Mouse (Mus musculus) kidney, embryonic 15.5 days (tissue): ENCODE results near the gene Armc6. TPM values are rescaled to one million over a fixed set of nuclear protein-coding genes. Genes with fewer than 3 reads are reported as not detected.
A peak's percentile ranks its signal among the peaks of the same experiment; 100 is the strongest.

Source experiments
- ATAC-seq: fragments of 200-750 bp; cut with Nextera tagmentation; replicated peaks from 2 replicates; pipeline ENCODE4 v1.8.0; 2017; ENCODE audit warnings: moderate TSS enrichment; ENCODE audit not compliant: low FRiP score
- H3K27ac ChIP-seq: fragments of 300-500 bp; sonication (generic); 2 replicates; pipeline ENCODE4 v1.5.1; 2015; ENCODE audit warnings: mild to moderate bottlenecking, inconsistent platforms
- H3K27me3 ChIP-seq: fragments of 300-500 bp; sonication (generic); 2 replicates; pipeline ENCODE4 v1.6.1; 2015; ENCODE audit warnings: inconsistent platforms
- H3K36me3 ChIP-seq: fragments of 300-500 bp; sonication (generic); 2 replicates; pipeline ENCODE4 v1.6.1; 2015; ENCODE audit warnings: inconsistent platforms
- H3K4me1 ChIP-seq: fragments of 300-500 bp; sonication (generic); 2 replicates; pipeline ENCODE4 v1.6.1; 2015; ENCODE audit warnings: inconsistent platforms
- H3K4me2 ChIP-seq: fragments of 300-500 bp; sonication (generic); 2 replicates; pipeline ENCODE4 v1.6.1; 2015; ENCODE audit warnings: moderate library complexity, mild to moderate bottlenecking, inconsistent platforms
- H3K4me3 ChIP-seq: fragments of 300-500 bp; sonication (generic); replicated peaks from 2 replicates; pipeline ENCODE4 v1.5.1; 2015; ENCODE audit warnings: mild to moderate bottlenecking, inconsistent platforms
- H3K9ac ChIP-seq: fragments of 300-500 bp; sonication (generic); 2 replicates; pipeline ENCODE4 v1.6.1; 2015; ENCODE audit warnings: mild to moderate bottlenecking, inconsistent platforms
- H3K9me3 ChIP-seq: fragments of 300-500 bp; sonication (generic); replicated peaks from 2 replicates; pipeline ENCODE4 v1.6.1; 2016; ENCODE audit warnings: inconsistent platforms
- WGBS: fragments of 180-500 bp; shearing (Covaris S2); methylation state at CpG from one replicate; pipeline ENCODE4 v1.1.7; 2015; ENCODE audit warnings: mixed read lengths; 5-methylcytosine and 5-hydroxymethylcytosine counted together
- polyA plus RNA-seq: library from polyadenylated mRNA; unstranded; fragments of >200 nt; fragmentation: Nextera tagmentation; extraction: Ambion mirVana; gene quantifications from 2 replicates; pipeline ENCODE4 v1.2.1, GENCODE M21; 2015

The Armc6 gene
- polyA plus RNA-seq, 1 experiment from 2014 or later: 31.0 TPM

GRCm38 (mm10) chr8:70211275-70211674, 23.0 kb downstream of the Armc6 start:
- H3K4me3 ChIP-seq: peak overlapping the region; percentile 73
- no peaks in the 10 kb centered on the region for H3K27me3 ChIP-seq
- peak overlapping the region; percentile 68 for H3K9ac ChIP-seq
- WGBS: 84% methylated on average over 1 of the region's 1 CpGs
- H3K4me1 ChIP-seq: peaks cover 23% of the 10 kb centered on the region
- ATAC-seq: no peak
- peak overlapping the region; percentile 99 for H3K4me2 ChIP-seq
- no peak overlapping the region for H3K27ac ChIP-seq
- H3K36me3 ChIP-seq: no peaks in the 10 kb centered on the region
- H3K9me3 ChIP-seq: no peaks in the 10 kb centered on the region

GRCm38 (mm10) chr8:70210538-70210937, 23.7 kb downstream of the Armc6 start:
- no peak overlapping the region for H3K27ac ChIP-seq
- ATAC-seq: no peak
- no peaks in the 10 kb centered on the region for H3K36me3 ChIP-seq
- WGBS: 14% methylated on average over 8 of the region's 8 CpGs
- H3K4me3 ChIP-seq: no peak overlapping the region
- H3K4me1 ChIP-seq: peaks cover 23% of the 10 kb centered on the region
- no peaks in the 10 kb centered on the region for H3K9me3 ChIP-seq
- no peaks in the 10 kb centered on the region for H3K27me3 ChIP-seq
- H3K9ac ChIP-seq: no peak overlapping the region
- H3K4me2 ChIP-seq: peak overlapping the region; percentile 22

GRCm38 (mm10) chr8:70208130-70208529, 26.1 kb downstream of the Armc6 start:
- peaks cover 21% of the 10 kb centered on the region for H3K4me1 ChIP-seq
- H3K9me3 ChIP-seq: no peaks in the 10 kb centered on the region
- no peaks in the 10 kb centered on the region for H3K27me3 ChIP-seq
- H3K27ac ChIP-seq: no peak overlapping the region
- no peak for ATAC-seq
- no peak overlapping the region for H3K9ac ChIP-seq
- 33% methylated on average over 1 of the region's 1 CpGs for WGBS
- H3K4me2 ChIP-seq: no peak overlapping the region
- no peaks in the 10 kb centered on the region for H3K36me3 ChIP-seq
- no peak overlapping the region for H3K4me3 ChIP-seq

GRCm38 (mm10) chr8:70204757-70205156, 29.5 kb downstream of the Armc6 start:
- no peak overlapping the region for H3K27ac ChIP-seq
- H3K36me3 ChIP-seq: no peaks in the 10 kb centered on the region
- no peak overlapping the region for H3K9ac ChIP-seq
- 55% methylated on average over 1 of the region's 1 CpGs for WGBS
- peaks cover 6% of the 10 kb centered on the region; the same call in 1 of the 2 replicates for H3K4me1 ChIP-seq
- no peak for ATAC-seq
- H3K4me3 ChIP-seq: no peak overlapping the region
- H3K9me3 ChIP-seq: no peaks in the 10 kb centered on the region
- H3K27me3 ChIP-seq: no peaks in the 10 kb centered on the region
- no peak overlapping the region for H3K4me2 ChIP-seq

GRCm38 (mm10) chr8:70203072-70203471, 31.2 kb downstream of the Armc6 start:
- Histone ChIP-seq H3K9ac (no peak overlapping the region), H3K4me2 (no peak overlapping the region), H3K27me3 (no peaks in the 10 kb centered on the region), H3K9me3 (no peaks in the 10 kb centered on the region), H3K36me3 (no peaks in the 10 kb centered on the region), H3K4me3 (no peak overlapping the region), H3K4me1 (peaks cover 6% of the 10 kb centered on the region; the same call in 1 of the 2 replicates), H3K27ac (no peak overlapping the region)
- 76% methylated on average over 4 of the region's 4 CpGs for WGBS
- ATAC-seq: no peak

GRCm38 (mm10) chr8:70201417-70201816, 32.8 kb downstream of the Armc6 start:
- H3K9me3 ChIP-seq: no peaks in the 10 kb centered on the region
- no peaks in the 10 kb centered on the region for H3K27me3 ChIP-seq
- no peaks in the 10 kb centered on the region for H3K36me3 ChIP-seq
- H3K27ac ChIP-seq: no peak overlapping the region
- no peak overlapping the region for H3K9ac ChIP-seq
- no peak; the same call in 1 of the 2 replicates for ATAC-seq
- no peak overlapping the region for H3K4me3 ChIP-seq
- H3K4me1 ChIP-seq: peaks cover 6% of the 10 kb centered on the region; the same call in 1 of the 2 replicates
- H3K4me2 ChIP-seq: no peak overlapping the region
- WGBS: 73% methylated on average over 3 of the region's 3 CpGs

- no peaks in the 10 kb centered on the region for H3K36me3 ChIP-seq
- no peak overlapping the region for H3K4me2 ChIP-seq
- H3K9me3 ChIP-seq: no peaks in the 10 kb centered on the region
- ATAC-seq: peak; percentile 47
- no peak overlapping the region for H3K27ac ChIP-seq
- no peak overlapping the region for H3K4me3 ChIP-seq
- WGBS: 49% methylated on average over 5 of the region's 5 CpGs
- H3K9ac ChIP-seq: no peak overlapping the region
- H3K27me3 ChIP-seq: no peaks in the 10 kb centered on the region
- peaks cover 6% of the 10 kb centered on the region; the same call in 1 of the 2 replicates for H3K4me1 ChIP-seq
These were observed 34.1 kb downstream of the Armc6 start for GRCm38 (mm10) chr8:70200098-70200681.

- no peak overlapping the region for H3K9ac ChIP-seq
- H3K4me2 ChIP-seq: no peak overlapping the region
- WGBS: 55% methylated on average over 7 of the region's 7 CpGs
- no peak overlapping the region for H3K4me3 ChIP-seq
- H3K9me3 ChIP-seq: no peaks in the 10 kb centered on the region
- no peaks in the 10 kb centered on the region for H3K36me3 ChIP-seq
- peaks cover 6% of the 10 kb centered on the region; the same call in 1 of the 2 replicates for H3K4me1 ChIP-seq
- no peak for ATAC-seq
- no peaks in the 10 kb centered on the region for H3K27me3 ChIP-seq
- H3K27ac ChIP-seq: no peak overlapping the region
These were observed 36.7 kb downstream of the Armc6 start for GRCm38 (mm10) chr8:70197603-70198002.

GRCm38 (mm10) chr8:70195762-70196161, 38.5 kb downstream of the Armc6 start:
- H3K27me3 ChIP-seq: no peaks in the 10 kb centered on the region
- H3K27ac ChIP-seq: no peak overlapping the region
- no peaks in the 10 kb centered on the region for H3K9me3 ChIP-seq
- H3K4me1 ChIP-seq: peaks cover 6% of the 10 kb centered on the region; the same call in 1 of the 2 replicates
- H3K4me3 ChIP-seq: no peak overlapping the region
- no peak overlapping the region for H3K4me2 ChIP-seq
- ATAC-seq: no peak
- 73% methylated on average over 2 of the region's 2 CpGs for WGBS
- no peaks in the 10 kb centered on the region for H3K36me3 ChIP-seq
- H3K9ac ChIP-seq: no peak overlapping the region

GRCm38 (mm10) chr8:70194191-70194590, 40.1 kb downstream of the Armc6 start:
- no peaks in the 10 kb centered on the region for H3K36me3 ChIP-seq
- H3K4me2 ChIP-seq: no peak overlapping the region
- no peaks in the 10 kb centered on the region for H3K27me3 ChIP-seq
- ATAC-seq: no peak
- no peaks in the 10 kb centered on the region for H3K9me3 ChIP-seq
- no peak overlapping the region for H3K27ac ChIP-seq
- 78% methylated on average over 3 of the region's 3 CpGs for WGBS
- no peaks in the 10 kb centered on the region for H3K4me1 ChIP-seq
- H3K9ac ChIP-seq: no peak overlapping the region
- H3K4me3 ChIP-seq: no peak overlapping the region

- 66% methylated on average over 5 of the region's 5 CpGs for WGBS
- H3K9me3 ChIP-seq: no peaks in the 10 kb centered on the region
- no peak overlapping the region for H3K9ac ChIP-seq
- no peak overlapping the region for H3K27ac ChIP-seq
- H3K36me3 ChIP-seq: no peaks in the 10 kb centered on the region
- H3K4me2 ChIP-seq: no peak overlapping the region
- H3K4me1 ChIP-seq: no peaks in the 10 kb centered on the region
- no peaks in the 10 kb centered on the region for H3K27me3 ChIP-seq
- H3K4me3 ChIP-seq: no peak overlapping the region
- no peak for ATAC-seq
These were observed 41.0 kb downstream of the Armc6 start for GRCm38 (mm10) chr8:70193238-70193637.

GRCm38 (mm10) chr8:70188707-70189106, 45.6 kb downstream of the Armc6 start:
- no peak overlapping the region for H3K27ac ChIP-seq
- no peaks in the 10 kb centered on the region for H3K27me3 ChIP-seq
- no peaks in the 10 kb centered on the region for H3K9me3 ChIP-seq
- no peak overlapping the region for H3K4me3 ChIP-seq
- no peak overlapping the region for H3K4me2 ChIP-seq
- ATAC-seq: no peak
- H3K36me3 ChIP-seq: peaks cover 6% of the 10 kb centered on the region; the same call in 1 of the 2 replicates
- 0 out of 2 replicates have a peak, but pooled peaks cover 4% of the 10 kb centered on the region for H3K4me1 ChIP-seq
- WGBS: 66% methylated on average over 7 of the region's 7 CpGs
- no peak overlapping the region for H3K9ac ChIP-seq

GRCm38 (mm10) chr8:70183194-70183593, 51.1 kb downstream of the Armc6 start:
- H3K4me3 ChIP-seq: no peak overlapping the region
- no peak overlapping the region for H3K9ac ChIP-seq
- no peak overlapping the region for H3K4me2 ChIP-seq
- H3K27ac ChIP-seq: no peak overlapping the region
- 86% methylated on average over 4 of the region's 4 CpGs for WGBS
- no peak for ATAC-seq
- H3K9me3 ChIP-seq: no peaks in the 10 kb centered on the region
- H3K4me1 ChIP-seq: 0 out of 2 replicates have a peak, but pooled peaks cover 4% of the 10 kb centered on the region
- H3K36me3 ChIP-seq: peaks cover 51% of the 10 kb centered on the region
- H3K27me3 ChIP-seq: no peaks in the 10 kb centered on the region
